Mouse (Mus musculus): ENCODE results near the gene Golga1.

Gene Golga1

DNA sequence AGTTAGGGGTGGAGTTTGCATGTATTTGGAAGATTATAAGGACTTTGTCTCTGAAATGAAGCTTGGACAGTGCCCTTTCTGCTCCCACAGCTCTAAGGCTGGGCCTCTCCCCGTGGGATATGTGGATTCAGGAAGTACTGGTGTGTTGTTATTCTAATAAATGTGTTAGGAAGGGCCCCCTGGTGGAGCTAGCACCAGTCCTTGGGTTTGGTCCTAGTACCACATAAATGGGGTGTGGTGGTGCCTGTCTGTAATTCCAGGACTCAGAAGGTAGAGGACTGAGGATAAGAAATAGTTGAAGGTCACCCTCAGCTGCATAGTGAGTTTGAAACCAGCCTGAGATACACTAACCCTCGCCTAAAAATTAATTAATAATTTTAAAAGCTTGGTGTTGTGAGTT is 92.1 kb downstream of the Golga1 start:
- no peak for DNase-seq

DNA sequence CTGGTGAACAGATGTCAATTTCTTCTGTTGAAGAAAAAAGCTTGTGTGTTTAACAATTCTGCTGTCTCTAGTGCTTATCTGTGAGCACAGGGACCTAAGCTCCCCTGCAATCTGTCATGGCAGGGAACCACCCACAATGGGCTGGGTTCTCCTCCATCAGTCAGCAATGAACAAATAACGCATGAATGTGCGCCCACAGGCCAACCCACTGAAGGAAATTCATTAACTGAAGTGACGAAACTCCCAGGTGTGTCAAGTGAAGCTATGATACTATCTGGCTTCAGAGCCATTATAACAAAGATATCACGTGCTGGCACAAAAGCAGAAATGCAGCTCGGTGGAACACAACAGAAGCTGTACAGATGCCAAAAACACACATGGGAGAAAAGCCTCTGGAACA is 95.3 kb downstream of the Golga1 start:
- DNase-seq, result no peak

DNA sequence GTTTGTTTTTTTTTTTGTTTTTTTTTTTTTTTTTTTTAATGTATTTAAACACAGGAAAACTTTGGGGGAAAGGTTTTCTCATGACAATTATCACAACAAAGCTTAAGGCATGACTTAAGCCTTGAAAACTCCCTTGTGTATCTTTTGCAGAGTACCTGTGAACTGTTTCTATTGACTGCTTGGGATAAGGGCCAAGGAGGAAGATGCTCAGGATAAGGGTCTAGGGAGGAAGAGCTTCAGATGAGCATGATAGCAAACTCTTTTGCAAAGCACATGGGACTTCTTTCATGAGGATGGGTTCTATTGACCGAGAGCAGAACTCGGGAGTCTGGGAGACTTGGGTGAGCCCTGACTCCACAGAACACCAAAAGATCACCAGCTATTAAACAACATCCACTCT is 95.7 kb downstream of the Golga1 start:
- no peak for DNase-seq

Measured in cerebellum, adult 18-20 months (tissue).